Mouse (Mus musculus): Measurements from ENCODE around the gene Kcnma1.
A peak's percentile ranks its signal among the peaks of the same experiment; 100 is the strongest.

Kcnma1 gene

GRCm38 (mm10) chr14:23583235-23583634 is 431.1 kb downstream of the Kcnma1 start:
- DNase-seq: peak; percentile 7

GRCm38 (mm10) chr14:23581282-23581681 is 433.0 kb downstream of the Kcnma1 start:
- no peak for DNase-seq

GRCm38 (mm10) chr14:23575951-23576350 is 438.3 kb downstream of the Kcnma1 start:
- no peak for DNase-seq

- no peak for DNase-seq
These were observed 440.2 kb downstream of the Kcnma1 start for GRCm38 (mm10) chr14:23574136-23574535.

GRCm38 (mm10) chr14:23573385-23573784 is 440.9 kb downstream of the Kcnma1 start:
- DNase-seq: no peak

GRCm38 (mm10) chr14:23572778-23573177 is 441.5 kb downstream of the Kcnma1 start:
- DNase-seq: no peak

- peak; percentile 19 for DNase-seq
These were observed 444.0 kb downstream of the Kcnma1 start for GRCm38 (mm10) chr14:23570251-23570650.

GRCm38 (mm10) chr14:23565931-23566330 is 448.4 kb downstream of the Kcnma1 start:
- no peak for DNase-seq

- no peak for DNase-seq
These were observed 449.8 kb downstream of the Kcnma1 start for GRCm38 (mm10) chr14:23564474-23564873.

GRCm38 (mm10) chr14:23563180-23563579 is 451.1 kb downstream of the Kcnma1 start:
- DNase-seq: no peak

GRCm38 (mm10) chr14:23555647-23556046 is 458.6 kb downstream of the Kcnma1 start:
- DNase-seq: no peak

GRCm38 (mm10) chr14:23552252-23552974 is 461.9 kb downstream of the Kcnma1 start:
- DNase-seq: no peak

- DNase-seq: no peak
These were observed 463.8 kb downstream of the Kcnma1 start for GRCm38 (mm10) chr14:23550467-23550866.

- no peak for DNase-seq
These were observed 472.2 kb downstream of the Kcnma1 start for GRCm38 (mm10) chr14:23542131-23542530.

- no peak for DNase-seq
These were observed 474.7 kb downstream of the Kcnma1 start for GRCm38 (mm10) chr14:23539621-23540020.

GRCm38 (mm10) chr14:23533346-23533745 is 480.9 kb downstream of the Kcnma1 start:
- no peak for DNase-seq

- DNase-seq: no peak
These were observed 482.4 kb downstream of the Kcnma1 start for GRCm38 (mm10) chr14:23531735-23532525.

- peak; percentile 19 for DNase-seq
These were observed 484.6 kb downstream of the Kcnma1 start for GRCm38 (mm10) chr14:23529720-23530119.

GRCm38 (mm10) chr14:23529229-23529628 is 485.1 kb downstream of the Kcnma1 start:
- no peak for DNase-seq

GRCm38 (mm10) chr14:23525910-23526309 is 488.4 kb downstream of the Kcnma1 start:
- DNase-seq: no peak

- DNase-seq: no peak
These were observed 490.3 kb downstream of the Kcnma1 start for GRCm38 (mm10) chr14:23523825-23524491.

GRCm38 (mm10) chr14:23522606-23523159 is 491.6 kb downstream of the Kcnma1 start:
- no peak for DNase-seq

- no peak for DNase-seq
These were observed 493.1 kb downstream of the Kcnma1 start for GRCm38 (mm10) chr14:23521080-23521684.
